Mouse (Mus musculus) right cerebral cortex, adult 2 months (tissue): ENCODE results near the gene Scube1.

Experiments used
- DNase-seq, 2 experiments: peaks; one replicate each; pipeline ENCODE4 v3.0.0; 2021 to 2022; ENCODE audit warnings: low spot score in 2 of 2

The Scube1 gene

DNA sequence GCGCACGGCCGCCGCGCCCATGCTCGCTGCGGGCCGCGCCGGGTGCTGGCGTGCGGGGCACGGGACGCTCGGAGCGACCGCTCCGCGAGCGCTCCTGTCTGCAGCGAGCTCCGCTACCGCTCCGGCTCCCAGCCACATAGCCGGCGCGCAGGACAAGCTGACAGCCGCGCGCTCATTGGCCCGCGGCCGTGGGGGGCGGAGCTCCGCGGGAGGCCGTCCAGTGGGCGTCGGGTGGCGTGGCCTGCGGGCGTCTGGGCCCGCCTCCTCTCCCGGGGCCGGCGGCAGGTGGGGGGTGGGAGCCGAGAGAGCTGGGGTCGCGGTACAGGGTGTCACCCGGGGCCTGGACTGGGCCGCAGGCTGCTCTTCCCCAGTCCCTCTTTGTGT is at the start of gene Scube1:
Gene Scube1, minus strand, starts transcription at position 136 of the 384 bp plus-strand sequence.
- peak; percentile 89 for DNase-seq

DNA sequence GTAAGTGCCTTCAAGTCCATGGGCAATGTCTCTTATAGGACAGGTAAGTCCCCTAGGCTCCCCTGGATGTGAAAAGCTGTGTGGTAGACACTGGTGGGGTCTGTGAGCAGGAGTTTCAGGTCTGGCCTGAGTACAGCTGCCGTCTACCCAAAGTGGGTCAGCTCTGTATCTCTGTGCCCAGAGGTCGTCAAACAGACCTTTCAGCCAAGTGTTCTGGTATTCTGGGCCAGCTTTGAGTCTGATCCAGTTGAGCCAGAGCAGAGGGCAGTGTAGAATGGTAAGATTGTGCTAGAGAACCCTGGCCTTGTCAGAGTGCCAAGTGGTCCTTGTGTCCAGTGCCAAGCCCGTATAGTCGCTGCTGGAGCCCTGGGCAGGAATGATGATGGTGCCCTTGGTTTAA is 48.1 kb upstream of the Scube1 start:
- no peak for DNase-seq

DNA sequence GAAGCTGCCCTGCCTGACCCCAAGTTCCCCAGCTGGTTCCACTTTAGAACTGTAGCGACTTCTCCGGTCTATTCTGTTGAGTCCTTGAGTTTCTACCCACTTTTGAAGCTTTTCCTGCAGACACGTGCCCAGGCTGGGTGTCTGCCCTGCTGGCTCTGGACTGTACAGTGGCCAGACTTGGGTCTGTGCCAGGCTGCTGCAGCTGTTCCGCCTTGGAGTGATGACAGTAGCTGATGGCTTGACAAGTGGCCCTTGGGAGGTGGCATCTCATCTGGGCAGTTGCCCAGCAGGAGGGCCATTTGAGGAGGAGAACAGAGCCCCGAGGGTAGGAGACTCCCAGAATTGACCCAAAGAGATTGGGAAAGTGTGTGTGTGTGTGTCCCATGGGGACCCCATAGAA is 47.6 kb upstream of the Scube1 start:
- no peak for DNase-seq

DNA sequence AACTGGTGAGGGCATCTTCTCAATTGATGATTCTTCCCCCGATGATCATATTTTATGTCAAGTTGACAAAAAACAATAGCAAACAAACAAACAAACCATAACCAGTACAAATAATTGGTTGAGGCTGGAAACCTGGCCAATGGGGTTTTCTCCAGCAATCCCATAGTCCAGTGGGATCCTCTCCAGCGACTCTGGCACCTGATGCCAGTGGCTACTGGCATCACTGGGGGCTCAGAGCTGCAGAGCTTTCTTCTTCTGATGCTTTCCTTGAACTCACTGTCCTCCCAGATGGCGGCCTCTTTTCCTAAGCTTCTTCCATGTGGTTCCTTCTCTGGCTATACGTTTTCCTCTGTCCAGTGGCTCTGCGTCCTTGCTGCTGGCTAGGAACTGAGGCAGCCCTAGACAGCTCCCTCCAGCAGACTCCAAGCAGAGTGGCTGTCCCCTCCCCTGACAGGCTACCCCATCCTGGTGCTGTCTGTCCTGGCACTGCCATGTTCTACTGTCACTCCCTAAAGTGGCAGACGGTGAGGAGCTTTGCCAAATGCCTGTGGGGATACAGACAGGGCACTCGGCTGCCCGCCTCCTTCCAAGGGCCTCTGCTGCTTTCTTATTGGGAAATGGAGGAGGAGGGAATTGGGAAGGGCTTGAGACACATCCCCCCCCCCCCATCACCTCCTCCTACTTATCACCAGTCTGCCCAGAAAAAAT is 46.7 kb upstream of the Scube1 start:
- no peak for DNase-seq

DNA sequence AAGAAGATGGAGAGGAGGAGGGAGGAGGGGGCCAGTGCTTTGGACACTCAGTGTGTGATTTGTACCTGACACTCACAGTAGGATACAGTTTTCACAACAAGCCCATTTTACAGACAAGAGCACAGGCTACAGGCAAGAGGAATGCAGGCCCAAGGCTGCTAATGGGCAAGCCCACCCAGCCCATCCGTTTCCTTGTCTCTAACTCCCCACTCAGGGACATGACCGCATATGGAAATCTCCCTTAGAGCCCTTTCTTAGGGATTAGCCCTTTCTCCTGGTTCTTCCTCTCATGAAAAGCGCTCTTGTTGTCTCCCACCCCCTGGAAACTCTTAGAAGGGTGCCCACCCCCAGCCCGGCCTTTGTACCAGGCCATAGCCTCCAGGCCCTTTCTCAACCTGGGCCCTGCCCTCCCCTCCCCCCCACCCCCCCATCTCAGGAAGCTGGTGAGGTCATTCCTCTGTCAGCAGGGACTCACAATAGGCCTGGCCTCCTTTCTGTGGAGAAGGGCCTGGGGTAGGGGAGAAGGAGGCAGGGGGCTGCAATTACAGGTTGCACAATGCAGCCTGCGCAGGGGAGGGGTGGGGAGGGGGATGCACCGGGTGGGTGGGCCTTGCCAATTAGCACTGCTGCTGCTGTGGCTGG is 40.7 kb upstream of the Scube1 start:
- DNase-seq = no peak

DNA sequence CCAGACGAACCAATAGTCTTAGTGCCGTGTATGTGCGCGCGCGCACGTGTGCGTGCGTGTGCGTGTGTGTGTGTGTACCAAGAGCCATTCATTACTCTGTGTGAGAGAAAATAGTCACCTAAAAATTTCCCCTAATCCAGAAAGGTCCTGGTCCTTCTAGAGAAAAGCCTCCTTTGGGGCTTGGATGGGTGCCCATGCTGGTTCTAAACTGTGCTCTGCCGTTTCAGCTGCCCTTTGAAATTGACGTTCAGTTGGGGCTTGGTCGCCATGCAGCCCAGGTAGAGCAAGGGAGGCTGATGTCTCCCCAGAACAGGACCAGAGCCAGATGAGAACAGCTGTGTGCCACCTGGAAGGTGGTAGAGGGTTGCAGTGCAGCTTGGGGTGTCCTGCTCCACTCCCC is 36.7 kb upstream of the Scube1 start:
- DNase-seq = no peak

DNA sequence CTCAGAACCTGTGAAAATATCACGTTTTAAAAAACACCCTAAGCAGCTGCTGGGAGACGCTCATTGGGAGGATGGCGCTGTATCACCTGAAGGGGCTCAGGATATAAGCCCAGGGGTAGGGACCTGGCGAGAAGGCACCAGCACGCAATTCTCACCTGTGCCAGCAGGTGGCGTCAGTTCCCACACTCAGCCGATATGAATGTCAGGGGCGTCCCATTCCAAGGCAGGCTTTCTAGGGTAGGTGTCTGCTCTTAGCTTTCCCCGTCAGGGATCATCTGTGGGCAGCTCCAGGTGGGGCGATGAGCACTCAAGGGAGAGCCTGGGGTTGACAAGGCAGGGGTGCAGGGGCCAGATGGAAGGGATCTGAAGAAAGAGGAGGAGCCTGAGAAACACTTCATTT is 35.9 kb upstream of the Scube1 start:
- peak; percentile 60 to 71 for DNase-seq

DNA sequence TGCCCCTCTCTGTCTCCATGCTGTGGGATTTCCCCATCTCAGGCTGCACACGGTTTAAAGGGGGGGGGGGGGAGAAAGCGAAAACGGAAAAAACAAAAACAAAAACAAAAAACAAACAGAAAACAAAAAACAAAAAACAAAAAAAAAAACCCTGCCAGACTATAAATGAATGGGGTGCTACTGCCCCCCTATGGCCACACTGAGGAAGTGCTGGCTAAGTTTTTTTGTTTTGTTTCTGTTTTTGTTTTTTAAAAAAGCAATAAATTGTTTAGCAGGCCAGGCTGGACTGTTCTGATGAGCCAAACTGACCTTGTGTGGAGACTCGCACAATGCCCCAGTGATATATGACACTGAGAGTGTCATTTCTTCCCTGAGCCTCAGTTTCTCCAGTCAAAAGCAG is 34.1 kb upstream of the Scube1 start:
- DNase-seq = no peak

DNA sequence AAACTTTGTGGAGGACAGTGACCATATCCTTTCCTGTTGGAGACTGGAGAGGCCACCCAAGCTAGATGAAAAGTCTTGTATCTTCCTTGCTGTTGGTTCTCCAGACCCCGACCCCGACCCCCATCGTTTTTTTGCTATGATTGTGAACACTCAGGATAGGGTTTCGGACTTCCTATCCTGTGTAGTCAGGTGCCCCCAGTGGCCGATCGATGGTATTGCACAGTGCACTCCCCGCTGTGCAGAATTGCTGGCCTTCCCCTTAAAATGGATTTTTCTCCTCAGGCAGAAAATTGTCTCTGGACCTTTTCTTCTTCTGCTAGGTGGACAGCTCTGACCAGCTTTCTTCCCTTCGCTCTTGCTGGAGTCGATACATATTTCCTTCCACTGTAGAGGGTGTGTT is 31.9 kb upstream of the Scube1 start:
- DNase-seq = no peak

DNA sequence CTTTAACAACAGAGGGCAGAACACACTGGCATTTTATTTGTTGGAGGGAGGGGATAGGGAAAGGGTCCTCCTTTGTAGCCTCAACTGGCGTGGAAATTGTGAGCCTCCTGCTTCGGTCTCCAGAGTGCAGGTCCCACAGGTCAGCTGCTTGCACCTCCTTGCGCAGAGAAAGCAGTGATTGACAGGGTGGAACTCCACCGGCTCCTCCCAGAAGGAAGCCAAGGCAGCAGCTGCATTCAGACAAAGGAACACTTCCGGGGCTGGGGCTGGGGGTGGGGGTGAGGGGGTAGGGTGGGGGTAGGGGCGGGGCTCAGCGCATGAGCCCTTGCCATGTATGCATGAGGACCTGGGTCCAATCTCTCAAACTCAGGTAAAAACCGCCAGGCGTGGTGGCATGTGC is 24.6 kb upstream of the Scube1 start:
- DNase-seq = no peak

DNA sequence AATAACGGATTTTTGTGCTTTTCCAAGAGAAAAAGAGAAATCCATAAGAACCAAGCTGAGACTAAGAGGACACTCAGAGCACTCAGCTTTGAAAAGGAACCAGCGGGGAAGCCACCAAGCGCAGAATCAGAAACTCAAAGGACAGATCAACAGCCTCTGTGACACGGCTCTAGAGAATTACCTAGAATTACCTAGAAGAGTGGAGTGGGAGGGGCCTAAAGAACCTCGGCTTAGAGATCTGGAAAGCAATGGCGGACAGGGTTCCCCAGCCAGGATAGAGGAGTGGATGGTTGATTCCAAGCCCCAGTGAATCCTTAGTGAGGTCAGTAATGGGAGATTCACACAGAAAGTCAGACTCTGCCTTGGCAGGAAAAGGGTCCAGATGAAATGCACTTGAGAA is 24.2 kb upstream of the Scube1 start:
- DNase-seq = no peak

DNA sequence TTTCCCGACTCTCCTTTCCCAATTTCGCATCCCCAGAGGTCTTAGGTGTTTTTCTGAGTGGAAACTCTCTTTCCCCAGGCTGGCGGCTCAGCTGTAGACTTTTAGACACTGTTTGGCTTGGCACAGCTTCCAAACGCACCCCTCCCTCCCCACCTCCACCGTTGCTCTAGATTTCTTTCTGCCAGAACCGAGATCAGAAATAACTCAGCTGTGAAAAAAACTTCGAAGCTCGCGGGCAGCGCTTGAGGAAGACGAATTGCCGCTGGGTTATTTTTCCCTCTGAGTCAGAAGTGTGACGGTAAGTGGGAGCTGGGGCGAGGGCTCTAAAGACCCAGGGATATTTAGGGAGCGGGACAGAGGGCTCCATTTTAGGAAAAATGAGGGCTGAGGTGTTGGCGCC is 21.5 kb upstream of the Scube1 start:
- peak; percentile 79 to 88 for DNase-seq

DNA sequence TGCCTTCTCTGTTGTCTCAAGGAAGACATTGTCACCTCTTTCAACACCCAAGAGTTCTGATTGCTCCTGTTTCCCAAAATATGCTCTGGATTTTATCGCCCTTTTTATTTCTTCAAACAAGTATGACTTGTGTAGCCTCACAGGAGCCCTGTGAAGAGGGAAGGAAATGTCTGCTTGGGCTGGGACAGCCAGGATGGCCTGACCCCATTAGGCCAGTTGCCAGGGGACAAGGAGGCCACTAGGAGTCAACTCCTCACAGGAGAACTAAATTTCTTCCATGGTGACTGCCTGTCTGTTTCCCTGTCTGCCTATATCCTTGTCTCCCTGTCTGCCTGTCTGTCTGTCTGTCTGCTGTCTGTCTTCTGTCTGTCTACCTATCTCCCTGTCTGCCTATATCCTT is 17.2 kb upstream of the Scube1 start:
- no peak for DNase-seq

DNA sequence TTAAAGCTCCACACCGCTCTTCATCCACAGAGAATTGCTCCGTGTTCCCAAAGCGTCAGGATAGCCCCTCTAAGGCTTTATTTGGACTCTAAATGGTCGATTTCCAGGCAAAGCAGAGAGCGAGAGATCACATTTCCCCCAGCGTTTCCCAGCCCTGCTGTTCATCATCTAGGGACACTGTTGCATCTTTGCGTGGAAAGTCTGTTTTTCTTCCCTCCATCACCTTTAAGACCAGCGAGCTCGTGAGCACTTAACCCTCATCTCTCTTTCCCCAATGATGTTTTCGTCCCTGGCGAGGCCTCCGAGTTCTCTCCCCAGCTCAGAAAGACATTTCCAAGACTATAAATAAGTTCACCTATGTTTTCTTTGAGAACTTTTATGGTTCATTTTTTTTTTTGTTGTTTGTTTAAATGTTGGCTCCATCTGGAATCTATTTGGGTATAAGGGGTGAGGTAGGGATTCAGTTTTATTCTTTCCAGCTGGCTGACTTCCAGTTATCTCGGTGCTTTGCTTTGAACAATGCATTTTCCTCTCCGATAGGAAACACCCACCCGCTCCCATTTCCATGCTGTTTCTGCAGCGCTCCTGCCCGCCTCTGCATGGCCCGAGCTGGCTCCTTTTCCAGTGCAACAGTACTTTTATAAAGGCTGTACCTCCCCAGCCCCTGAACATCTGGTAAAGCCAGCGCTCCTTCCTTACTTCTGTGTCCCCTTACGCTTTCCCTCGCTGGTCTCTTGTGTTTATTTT is 16.0 kb upstream of the Scube1 start:
- DNase-seq = peak; percentile 46 to 67

DNA sequence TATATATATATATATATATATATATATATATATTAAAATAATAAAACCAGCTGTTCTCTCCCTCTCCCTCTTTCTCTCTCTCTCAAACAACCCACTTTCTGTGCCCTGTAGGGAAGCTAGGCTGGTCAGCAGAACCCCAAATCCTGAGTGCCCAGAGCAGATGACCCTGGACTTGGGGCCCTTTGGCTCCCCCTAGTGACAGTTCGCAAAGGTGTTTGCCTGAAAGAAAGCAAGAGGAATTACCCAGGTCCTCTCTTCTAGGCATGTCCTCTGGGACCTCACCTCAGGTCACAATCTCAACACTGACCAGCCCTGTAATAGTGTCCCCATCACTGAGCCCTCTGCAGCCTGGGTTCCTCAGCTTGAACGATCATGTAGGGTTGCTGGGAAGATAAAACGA is 2.8 kb upstream of the Scube1 start:
- DNase-seq = peak; percentile 64 to 65

DNA sequence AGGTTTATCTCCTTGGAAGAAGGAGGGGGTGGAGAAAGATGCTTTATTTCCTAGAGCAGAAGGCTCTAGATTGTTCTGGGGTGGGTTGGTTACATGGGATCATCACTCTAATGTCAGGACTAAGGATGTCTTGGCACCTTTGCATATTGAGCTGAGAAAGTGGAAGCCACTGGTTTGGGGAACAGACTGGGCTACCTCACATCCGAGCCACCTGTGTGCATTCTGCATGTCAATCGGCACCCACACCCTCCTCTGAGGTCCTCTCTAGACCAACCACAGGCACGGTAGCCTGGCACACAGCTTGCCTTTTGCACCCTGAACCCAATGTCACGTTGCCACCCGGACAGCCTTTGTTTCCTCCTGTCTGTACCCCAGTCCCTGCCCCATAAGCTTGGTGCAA is 1.9 kb upstream of the Scube1 start:
- DNase-seq = no peak

DNA sequence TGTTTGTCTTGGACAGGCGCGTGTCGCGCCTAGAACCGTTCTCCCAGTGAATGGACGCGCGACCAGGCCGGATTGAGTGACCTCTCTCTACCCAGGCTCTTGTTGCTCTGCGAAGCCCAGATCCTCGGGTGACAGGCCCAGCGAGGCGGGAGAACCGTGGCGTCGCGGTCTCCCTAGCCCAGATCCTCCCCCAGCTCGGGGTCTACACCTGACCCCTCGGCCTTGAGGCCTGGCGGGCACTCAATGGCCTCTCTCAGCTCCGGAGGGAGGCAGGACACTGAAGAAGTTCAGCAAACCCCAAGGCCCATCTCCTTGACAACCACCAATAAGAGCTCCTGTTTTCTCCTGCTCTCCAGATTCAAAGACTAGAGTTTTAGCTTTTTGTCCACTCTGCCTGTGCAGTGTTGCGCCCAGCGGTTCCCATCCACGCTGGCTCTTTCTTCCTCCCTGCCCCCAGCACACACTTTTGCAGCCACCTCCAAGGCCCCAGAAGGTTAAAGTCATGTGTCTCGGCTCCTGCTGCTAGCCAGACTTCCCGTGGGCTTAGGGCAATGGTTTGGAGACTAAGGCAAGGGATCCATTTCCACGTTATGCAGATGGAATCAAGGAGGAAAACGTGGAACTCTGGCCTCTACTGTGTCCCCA is 857 bp upstream of the Scube1 start:
- DNase-seq = no peak

DNA sequence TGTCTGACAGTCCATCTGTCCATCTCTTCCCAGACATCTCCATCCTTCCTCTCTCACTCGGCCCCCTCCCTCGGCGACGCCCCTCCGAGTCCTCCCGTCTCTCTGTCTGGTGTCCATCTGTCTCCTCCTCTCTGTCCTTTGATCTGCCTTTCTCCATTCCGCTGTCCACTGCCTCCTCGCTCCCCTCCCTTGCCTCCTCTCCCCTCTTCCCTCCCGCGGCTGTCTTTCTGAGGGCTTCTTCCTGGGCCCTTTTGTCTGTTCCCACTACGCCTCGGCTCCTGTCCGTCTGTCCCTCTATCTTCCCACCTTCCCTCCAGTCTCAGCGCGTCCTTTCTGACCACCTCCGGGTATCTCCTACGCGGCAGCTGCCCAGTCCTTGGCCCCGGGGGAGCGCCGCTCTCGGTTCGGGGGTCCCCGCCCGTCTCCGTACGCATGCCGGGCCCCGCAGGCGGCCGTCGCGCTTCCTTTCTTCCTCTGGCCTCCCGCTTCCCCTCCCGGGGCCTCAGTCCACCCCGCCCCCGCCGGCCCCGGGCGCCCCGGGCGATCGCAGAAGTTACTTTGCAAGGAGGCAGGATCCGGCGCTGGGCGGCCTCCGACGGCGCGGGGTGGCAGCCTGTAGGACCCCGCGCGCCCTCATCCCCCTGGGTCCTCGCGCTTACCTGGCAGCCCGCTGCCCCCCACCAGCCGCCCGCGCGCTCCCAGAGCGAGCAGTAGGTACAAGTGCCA is 498 bp downstream of the Scube1 start:
- peak; percentile 13 to 22 for DNase-seq

DNA sequence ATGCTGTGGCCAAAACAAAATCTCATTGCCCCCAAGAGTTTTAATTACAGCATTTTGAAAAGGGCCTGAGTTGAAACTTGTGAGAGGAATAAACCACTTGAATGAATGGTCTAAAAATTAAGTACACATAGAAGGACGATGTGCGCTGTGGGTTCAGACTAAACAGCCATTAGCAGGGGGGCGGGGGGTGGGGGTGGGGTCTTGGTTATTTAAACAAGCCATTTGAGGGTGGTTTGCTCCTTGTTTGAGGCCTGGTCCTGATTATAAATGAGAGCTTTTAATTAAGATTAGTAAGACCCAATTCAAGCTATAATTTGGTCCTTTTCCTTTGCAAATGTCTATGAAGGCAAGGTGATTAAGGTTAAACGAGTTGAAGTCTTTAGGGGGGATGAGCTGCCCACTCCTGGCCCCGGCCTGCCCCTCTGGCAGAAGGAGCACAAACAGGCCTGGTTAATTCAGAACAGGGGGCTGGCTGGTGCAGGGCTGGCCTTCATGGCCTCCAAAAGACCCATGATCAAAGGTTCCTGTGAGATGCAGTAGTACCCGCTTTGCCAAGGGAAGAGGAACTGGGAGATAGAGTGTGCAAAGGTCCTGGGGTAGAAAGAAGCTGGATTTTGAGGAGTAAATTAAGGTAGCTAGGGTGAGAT is 9.1 kb downstream of the Scube1 start:
- DNase-seq = no peak

DNA sequence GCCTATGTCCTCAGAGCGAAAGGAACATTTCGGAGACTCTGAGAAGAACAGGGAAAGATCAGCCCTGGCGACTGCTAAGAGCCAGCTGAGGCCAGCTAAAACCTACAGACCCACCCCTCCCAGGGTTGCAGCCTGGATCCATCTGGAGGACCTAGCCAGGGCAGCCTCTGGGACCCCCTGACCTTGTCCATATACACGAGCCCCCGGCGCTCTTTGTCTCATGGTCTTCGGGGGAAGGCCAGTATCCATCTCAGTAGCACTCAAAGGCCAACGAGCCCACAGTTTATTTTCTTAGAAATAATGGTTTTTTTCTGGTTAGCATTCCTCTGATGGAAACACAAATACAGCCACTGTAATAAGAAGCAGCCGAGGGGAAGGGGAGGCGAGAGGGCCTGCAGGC is 12.0 kb downstream of the Scube1 start:
- DNase-seq = no peak

DNA sequence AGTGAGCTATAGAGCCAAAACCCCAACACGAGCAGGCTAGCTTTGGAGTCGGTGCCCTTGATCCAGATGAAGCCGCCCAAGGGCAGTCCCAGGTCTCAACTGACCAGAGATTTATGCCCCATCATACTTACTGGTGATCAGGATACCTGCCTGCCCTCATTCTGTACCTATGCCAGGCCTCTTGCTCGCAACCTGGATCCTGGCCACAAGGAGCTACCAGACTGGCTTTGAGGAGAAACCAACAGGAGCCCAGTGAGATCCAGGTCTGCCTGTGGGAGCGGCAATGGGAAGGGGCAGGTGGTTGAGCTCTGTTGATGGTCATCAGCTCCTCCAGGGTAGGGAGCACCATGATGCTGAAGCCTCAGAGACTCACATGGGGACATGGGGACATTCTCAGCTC is 12.5 kb downstream of the Scube1 start:
- no peak for DNase-seq
